Mouse (Mus musculus): ENCODE results near the gene Atp8a2.
A peak's percentile ranks its signal among the peaks of the same experiment; 100 is the strongest.
"Not testable (repeated sequence)": the region's sequence is repeated elsewhere in the genome, so short reads cannot be mapped to it uniquely, and the experiment has no call there.

Gene Atp8a2

DNA sequence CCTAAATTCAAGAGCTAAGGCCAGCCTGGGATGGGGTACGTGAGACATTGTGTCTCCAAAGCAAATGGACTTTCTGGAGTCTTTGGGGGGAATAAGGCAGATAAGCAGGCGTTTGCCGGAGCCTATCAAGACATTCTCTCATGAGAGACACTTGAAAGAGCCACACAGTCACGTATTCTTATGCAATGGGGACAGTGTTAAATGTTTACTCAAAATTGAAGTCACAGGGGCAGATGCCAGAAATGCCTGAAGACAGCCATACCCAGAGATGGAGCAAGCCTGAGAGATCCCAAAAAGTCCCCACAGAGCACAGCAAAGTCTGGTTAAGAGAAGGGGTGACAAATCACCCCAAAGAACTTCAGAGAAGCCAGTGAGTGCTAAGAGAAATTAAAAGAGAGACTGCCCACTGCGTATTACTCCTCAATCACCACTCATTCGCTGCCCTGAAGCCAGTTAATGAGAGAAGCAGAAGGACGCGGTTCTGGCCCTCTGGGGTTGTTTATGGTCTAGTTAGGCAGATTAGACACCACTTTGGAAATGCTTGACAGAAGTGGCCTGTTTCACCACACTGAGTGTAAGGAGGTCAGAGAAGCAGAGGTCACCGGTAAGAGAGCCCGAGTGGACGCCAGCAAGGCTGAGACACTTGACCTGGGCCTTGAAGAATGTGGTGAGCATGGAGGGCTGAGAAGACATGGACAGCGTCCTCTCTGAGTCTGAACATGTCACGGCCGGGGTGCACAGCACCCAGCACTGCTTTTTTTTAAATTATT, 356.8 kb downstream of the Atp8a2 start:
- no peak for DNase-seq

GRCm38 (mm10) chr14:59838446-59839259, 358.3 kb downstream of the Atp8a2 start:
- peak; percentile 18 to 30 for DNase-seq

DNA sequence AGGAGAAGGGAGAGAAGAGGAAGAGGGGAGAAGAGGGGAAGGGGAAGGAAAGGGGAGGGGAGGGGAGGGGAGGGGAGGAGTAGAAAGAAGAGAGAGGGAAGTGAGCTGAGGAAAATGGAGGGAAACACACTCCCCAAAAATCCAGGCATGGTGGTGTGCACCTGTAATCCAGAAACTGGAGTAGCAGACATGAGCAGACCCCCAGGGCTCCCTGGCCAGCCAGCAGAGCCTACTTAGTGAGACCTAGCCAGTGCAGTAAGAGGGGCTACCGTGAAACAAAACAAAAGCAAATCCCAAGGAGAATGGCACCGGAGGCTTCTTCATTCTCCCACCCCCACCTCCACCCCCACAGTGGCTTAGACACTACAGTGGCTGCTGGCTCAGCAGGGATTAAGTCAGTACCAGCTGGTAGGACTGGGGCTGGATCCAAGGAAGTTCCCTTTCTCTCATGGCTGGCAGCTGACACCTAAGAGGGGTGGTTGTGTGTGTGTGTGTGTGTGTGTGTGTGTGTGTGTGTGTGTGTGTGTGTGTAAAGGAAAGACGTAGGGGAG, 359.2 kb downstream of the Atp8a2 start:
- not testable (repeated sequence) for DNase-seq

DNA sequence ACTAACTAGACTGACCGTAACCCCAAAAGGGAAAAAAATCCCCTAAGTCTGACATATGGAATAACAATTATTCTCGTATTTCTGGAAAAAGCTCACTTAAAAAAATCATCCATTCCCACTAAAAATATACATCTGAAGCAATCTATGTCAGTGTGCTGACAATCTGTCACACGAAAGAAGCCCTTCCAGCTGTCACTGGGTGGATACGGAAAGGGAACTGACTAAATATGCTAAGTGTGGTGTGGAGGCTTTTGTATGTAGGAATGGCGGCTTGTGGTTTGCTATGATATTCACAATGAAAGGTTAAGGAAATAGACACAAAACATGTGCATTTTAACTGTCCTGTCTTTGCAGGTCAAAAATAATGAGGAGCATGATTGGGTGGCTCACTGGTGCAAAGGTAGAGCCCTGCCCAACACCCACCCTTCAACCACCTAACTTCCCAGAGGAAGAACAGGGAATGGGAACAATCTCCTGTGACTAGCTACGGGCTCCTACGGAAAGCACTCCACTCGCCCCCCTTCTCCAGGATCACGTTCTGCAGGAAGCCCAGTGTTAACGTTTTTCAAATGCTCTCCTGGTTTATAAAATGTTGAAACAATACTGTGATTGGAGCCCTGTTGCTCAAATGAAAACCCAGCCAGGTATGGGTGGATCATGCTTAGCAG, 360.0 kb downstream of the Atp8a2 start:
- peak in 1 of 2 experiments; percentile 13 for DNase-seq

GRCm38 (mm10) chr14:59829580-59829979, 367.4 kb downstream of the Atp8a2 start:
- DNase-seq: no peak

GRCm38 (mm10) chr14:59827409-59827808, 369.6 kb downstream of the Atp8a2 start:
- DNase-seq: no peak

GRCm38 (mm10) chr14:59820115-59820419, 376.9 kb downstream of the Atp8a2 start:
- no peak for DNase-seq

DNA sequence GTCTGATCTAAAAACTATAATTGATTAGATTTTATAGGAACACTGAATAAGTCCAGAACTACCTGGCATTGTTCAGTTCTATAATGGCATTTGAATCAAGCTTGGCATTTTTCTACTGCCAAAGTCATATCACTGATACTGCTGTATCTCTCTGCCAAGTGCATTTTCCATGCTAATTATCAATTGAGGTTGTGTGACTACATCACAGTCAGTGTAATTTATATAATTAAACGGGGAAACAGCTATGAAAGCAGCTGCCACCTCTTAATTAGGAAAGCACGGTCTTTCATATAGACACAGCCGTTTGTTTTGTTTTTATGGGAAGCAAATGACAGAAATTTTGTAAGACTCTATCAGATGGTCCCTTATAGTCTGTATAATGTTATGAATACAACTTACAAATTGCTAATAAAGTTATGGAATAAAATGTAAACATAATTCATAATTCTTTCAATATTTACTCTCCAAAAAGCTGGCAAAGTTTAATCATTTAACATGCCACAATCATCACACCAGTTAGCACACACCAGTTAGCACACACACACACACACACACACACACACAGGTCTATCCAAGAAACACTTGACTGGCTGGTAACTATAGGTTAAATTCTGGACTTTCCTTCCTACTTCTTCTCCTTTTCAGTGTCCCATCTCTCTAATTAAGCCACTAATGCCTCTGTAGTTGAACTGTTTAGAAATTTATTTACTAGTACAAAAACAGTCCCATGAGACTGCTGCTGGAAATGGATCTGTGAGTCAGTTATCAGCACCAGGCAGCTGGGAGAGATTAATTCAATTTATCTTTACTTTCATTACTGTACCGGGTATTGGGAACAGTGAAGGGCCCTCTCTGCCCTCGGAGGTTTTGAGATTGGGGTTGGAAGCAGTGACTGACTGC, 377.5 kb downstream of the Atp8a2 start:
- DNase-seq: no peak

GRCm38 (mm10) chr14:59810316-59810715, 386.7 kb downstream of the Atp8a2 start:
- not testable (repeated sequence) for DNase-seq

DNA sequence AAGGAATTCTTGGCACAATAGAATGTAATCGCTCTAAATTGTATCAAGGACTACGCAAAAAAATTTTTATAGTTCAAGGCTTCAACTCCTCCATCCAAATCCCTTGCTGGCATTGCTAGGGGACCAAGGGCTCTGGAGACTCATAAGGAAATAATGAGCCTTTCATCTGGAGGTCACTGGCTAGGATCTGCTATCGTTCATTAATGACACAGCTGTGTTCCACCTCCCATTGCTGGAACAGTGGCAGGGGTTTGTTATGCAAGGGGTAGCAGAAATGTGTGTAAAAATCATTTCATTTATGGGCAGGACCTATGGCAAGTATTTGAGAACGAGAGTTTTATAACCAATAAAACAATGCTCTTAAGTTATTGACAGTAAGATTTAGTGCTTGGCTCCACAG, 387.2 kb downstream of the Atp8a2 start:
- no peak for DNase-seq

GRCm38 (mm10) chr14:59807528-59808300, 389.3 kb downstream of the Atp8a2 start:
- no peak for DNase-seq

DNA sequence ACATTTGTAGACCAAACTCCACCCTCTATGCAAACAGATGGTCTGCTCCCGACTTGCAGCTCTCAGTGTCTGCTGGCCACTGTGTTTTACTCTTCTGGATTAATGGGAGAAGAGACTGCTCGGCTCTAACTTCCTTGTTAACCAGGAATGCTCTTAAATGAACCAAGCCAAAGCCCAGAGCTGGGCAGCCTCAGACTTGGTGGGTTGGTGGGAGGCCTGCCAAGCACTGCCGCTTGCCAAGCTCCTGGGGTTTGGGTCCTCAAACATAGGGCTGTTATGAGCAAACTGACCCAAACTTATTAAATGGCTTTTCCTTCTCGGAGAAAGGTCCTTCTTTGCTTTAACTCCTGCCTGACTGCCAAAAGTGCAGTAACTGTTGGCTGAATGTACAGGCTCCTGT, 390.1 kb downstream of the Atp8a2 start:
- no peak for DNase-seq

- DNase-seq: no peak
Measured at GRCm38 (mm10) chr14:59806159-59806558, 390.8 kb downstream of the Atp8a2 start.

- DNase-seq: no peak
Measured at GRCm38 (mm10) chr14:59805683-59806082, 391.3 kb downstream of the Atp8a2 start.

DNA sequence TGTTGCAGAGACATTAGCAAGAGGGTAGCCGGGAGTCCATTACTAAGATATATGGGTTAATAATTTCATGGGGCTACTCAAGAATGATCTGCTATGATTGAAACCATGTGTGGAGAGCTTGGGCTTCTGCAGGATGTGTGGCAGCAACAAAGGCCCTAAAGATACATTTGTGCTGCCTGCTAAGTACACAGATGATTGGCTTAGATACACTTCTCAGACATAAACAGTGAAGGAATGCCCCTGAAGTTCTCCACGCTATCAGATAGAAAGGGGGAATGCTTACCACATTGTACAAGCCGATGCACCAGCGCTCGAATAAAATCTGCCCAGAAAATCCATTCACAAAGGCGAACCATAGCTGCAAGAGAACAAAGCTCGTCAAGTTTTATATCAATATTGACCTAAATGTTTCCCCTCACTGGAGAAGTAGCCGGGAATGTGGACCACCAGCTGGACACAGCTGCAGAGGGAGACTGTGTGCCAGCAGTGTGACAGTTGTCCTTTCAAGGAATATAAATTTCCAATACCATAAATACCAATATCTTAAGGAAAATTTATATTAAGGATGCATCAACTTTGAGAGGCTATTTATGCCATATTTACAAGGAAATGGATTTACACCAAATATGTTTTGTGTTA, 394.9 kb downstream of the Atp8a2 start:
- no peak for DNase-seq

DNA sequence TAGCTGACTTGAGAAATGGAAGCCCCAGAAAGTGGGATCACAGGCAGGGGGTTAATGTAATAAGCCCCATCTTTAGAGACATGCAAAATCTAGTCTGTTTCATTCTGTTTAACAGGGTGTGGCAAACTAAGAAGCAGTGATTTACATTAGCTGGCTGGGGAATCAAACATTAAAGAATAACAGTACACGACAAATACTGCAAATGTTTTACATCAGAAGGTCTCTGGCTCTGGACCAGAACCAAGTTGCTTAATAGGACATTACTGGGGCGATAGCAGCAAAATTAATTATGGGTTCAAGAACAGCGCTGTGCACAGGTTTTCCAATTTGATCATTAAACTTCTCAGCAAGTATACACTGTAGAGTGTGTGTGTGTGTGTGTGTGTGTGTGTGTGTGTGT, 397.5 kb downstream of the Atp8a2 start:
- DNase-seq: no peak

GRCm38 (mm10) chr14:59793841-59794240, 403.1 kb downstream of the Atp8a2 start:
- no peak for DNase-seq

DNA sequence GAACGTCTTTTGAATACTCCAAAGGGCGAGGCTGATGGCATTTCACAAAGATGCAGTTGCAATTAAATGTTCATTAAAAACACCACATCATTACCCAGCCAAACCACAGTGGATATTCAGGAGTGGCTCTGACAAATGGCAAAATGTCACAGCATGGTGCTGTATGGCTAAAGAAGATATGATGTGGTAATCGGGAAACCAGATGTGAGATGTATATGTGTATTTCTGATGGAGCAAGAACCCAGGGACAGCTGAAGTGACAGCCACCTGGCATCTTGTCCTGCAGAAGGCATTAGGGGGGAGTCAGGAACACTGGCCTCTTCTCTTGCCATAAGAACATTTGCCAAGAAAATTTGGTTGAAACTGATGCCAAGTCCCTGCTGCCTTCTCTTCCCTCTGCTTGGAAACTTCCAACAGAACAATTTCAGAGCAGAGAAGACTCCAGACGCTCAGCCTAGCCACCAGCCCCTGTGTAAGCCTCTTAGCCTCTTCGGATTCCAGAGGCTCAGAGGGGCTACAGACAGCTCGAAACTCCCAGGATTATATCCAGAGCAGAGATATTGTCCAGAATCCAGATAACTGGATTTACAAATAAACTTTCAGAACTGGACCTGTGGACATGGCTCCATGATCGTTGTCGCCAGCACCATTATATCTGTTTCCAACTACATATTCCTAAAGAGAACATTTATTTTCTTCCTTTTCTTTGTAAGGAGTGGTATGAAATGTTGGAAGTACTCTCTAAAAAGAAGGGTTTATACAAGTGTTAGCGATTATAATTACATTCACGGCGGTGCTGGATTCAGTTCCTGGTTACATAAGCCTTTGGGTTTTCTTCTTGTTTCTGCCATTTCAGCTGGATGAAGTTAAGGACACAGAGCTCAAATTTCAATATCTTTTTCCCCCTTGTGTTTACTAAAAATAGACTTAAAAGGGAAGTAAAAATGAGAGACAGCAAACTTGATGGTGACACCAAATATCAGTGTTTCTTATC, 413.3 kb downstream of the Atp8a2 start:
- peak; percentile 23 to 47 for DNase-seq

DNA sequence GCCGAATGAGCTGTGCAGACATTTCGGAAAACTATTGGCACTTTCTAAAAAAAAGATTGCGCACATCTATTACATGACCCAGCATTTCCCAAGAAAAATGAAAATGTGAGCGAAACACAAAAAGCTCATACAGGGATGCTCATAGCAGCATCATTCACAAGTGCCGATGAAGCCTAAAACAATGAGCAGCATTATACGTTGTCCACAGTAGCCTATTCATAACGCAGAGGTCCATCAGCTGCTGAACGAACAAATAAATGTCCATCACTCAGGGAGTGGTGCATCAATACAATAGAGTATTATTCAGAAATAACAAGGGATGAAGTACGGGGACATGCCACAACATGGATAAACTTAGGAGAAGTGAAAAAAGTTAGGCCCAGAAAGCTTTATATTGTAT, 416.6 kb downstream of the Atp8a2 start:
- no peak for DNase-seq

DNA sequence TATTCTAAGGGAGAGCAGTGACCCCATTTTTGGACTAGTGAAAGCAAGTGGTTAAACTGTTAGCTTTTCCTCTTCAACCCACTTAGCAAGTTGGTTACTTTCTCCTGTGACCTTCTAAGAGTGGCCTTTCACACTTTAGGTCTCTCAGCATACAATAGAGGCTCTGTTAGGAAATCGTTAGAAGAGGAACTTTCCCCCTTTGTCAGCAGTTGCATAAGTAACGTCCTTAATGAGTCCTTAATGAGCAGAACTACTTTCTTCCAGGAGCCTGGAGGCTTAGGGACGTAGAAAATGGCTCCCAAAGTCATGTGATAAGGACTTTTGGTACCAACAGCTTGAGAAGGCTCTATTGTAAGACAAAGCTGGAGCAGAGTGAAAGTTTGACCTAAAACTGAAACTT, 434.8 kb downstream of the Atp8a2 start:
- no peak for DNase-seq
